Mouse (Mus musculus) kidney, adult 9 months (tissue): ENCODE data around the gene Nme9.

Experiments used
- DNase-seq: peaks from one replicate; pipeline ENCODE4 v3.0.0; 2022

Nme9 gene

GRCm38 (mm10) chr9:99484632-99485031, 33.4 kb downstream of the Nme9 start:
- no peak for DNase-seq

DNA sequence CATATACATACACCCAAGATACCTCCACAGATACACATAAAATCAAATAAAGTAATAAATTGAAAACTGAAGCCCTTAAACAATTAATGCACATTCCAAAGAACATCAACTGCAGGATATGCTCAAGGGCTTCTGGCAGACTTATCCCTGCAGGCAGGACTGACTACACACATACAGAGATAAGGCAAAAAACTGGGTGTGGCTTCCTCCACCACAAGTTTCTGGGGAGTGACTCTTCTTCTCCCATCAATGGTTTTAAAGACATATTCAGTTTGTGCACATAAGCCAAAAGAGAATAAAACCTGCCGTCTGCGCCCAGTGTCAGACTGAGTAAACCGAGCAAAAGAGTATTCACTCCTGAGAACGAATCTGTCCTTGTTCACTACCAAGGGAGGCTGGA, 33.9 kb downstream of the Nme9 start:
- no peak for DNase-seq

GRCm38 (mm10) chr9:99487126-99487695, 35.9 kb downstream of the Nme9 start:
- DNase-seq = no peak

GRCm38 (mm10) chr9:99487841-99488240, 36.6 kb downstream of the Nme9 start:
- no peak for DNase-seq

DNA sequence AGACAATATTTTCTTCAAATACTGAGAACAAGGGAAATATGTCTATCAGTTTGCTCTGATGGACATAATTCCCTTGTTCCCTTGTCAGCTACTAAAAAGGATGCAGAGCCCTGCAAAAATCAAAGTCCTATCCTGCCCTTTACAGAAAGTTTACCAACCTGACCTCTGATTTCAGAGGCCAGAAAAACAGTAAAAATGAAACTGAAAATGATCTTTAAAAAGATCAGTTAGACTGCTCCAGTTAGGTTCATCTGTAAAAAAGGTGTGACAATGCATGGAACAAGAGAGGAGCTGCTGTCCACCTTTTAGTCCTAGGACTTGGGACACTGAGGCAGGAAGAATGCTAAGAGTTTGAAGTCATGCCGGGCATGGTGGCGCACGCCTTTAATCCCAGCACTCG, 39.8 kb downstream of the Nme9 start:
- DNase-seq = no peak

- no peak for DNase-seq
These were observed 41.4 kb downstream of the Nme9 start for GRCm38 (mm10) chr9:99492634-99493200.

GRCm38 (mm10) chr9:99499336-99499735, 48.1 kb downstream of the Nme9 start:
- no peak for DNase-seq

GRCm38 (mm10) chr9:99505875-99506274, 54.6 kb downstream of the Nme9 start:
- no peak for DNase-seq
